Mouse (Mus musculus) kidney, postnatal 0 days (tissue): ENCODE results near the gene Cttnbp2. TPM values are rescaled to one million over a fixed set of nuclear protein-coding genes. Genes with fewer than 3 reads are reported as not detected.
A peak's percentile ranks its signal among the peaks of the same experiment; 100 is the strongest.

Source experiments
- ATAC-seq: fragments of 200-750 bp; cut with Nextera tagmentation; replicated peaks from 2 replicates; pipeline ENCODE4 v1.8.0; 2017; ENCODE audit warnings: low read depth, moderate number of reproducible peaks, moderate TSS enrichment, moderate library complexity; ENCODE audit not compliant: low FRiP score
- DNase-seq: peaks from one replicate; pipeline ENCODE4 v3.0.0-alpha.2; 2016; ENCODE audit warnings: low spot score
- H3K27ac ChIP-seq: fragments of 300-500 bp; sonication (generic); 2 replicates; pipeline ENCODE4 v1.5.1; 2014; ENCODE audit warnings: mild to moderate bottlenecking
- H3K27me3 ChIP-seq: fragments of 300-500 bp; sonication (generic); 2 replicates; pipeline ENCODE4 v1.6.1; 2014; ENCODE audit warnings: low read length, mixed read lengths; ENCODE audit not compliant: insufficient read depth
- H3K36me3 ChIP-seq: fragments of 300-500 bp; sonication (generic); 2 replicates; pipeline ENCODE4 v1.6.1; 2014; ENCODE audit warnings: low read length, mixed read lengths; ENCODE audit not compliant: insufficient read depth
- H3K4me1 ChIP-seq: fragments of 300-500 bp; sonication (generic); replicated peaks from 2 replicates; pipeline ENCODE4 v1.6.1; 2014; ENCODE audit warnings: antibody characterized with exemption, low read length, mixed read lengths; ENCODE audit not compliant: insufficient read depth
- H3K4me2 ChIP-seq: fragments of 300-500 bp; sonication (generic); 2 replicates; pipeline ENCODE4 v1.6.1; 2014; ENCODE audit warnings: mild to moderate bottlenecking, low read length, moderate library complexity, mixed read lengths
- H3K4me3 ChIP-seq: fragments of 300-500 bp; sonication (generic); replicated peaks from 2 replicates; pipeline ENCODE4 v1.5.1; 2014; ENCODE audit warnings: low read depth, low read length
- H3K9ac ChIP-seq: fragments of 300-500 bp; sonication (generic); 2 replicates; pipeline ENCODE4 v1.6.1; 2014; ENCODE audit warnings: low read depth, low read length
- H3K9me3 ChIP-seq: fragments of 300-500 bp; sonication (generic); replicated peaks from 2 replicates; pipeline ENCODE4 v1.6.1; 2016; ENCODE audit warnings: low read length, inconsistent platforms, mixed read lengths
- CTCF ChIP-seq: IDR thresholded peaks from 2 replicates; pipeline ENCODE4 v1.5.1; 2016; ENCODE audit warnings: antibody characterized with exemption, low read depth, mild to moderate bottlenecking, moderate library complexity
- WGBS: fragments of 180-500 bp; shearing (Covaris S2); extraction: QIAGEN DNeasy Blood & Tissue Kit; methylation state at CpG from one replicate; pipeline ENCODE4 v1.1.7; 2014; 5-methylcytosine and 5-hydroxymethylcytosine counted together
- polyA plus RNA-seq: library from polyadenylated mRNA; unstranded; fragments of >200 nt; fragmentation: Nextera tagmentation; extraction: Ambion mirVana; gene quantifications from 2 replicates; pipeline ENCODE4 v1.2.1, GENCODE M21; 2015

The Cttnbp2 gene
- polyA plus RNA-seq, 1 experiment from 2014 or later, result 14.3 TPM

GRCm38 (mm10) chr6:18517626-18518025 is 3.0 kb upstream of the Cttnbp2 start:
- Histone ChIP-seq H3K4me2 (no peak overlapping the region), H3K9me3 (no peaks in the 10 kb centered on the region), H3K36me3 (no peaks in the 10 kb centered on the region), H3K27me3 (no peaks in the 10 kb centered on the region), H3K9ac (no peak overlapping the region), H3K4me3 (no peak overlapping the region), H3K27ac (no peak overlapping the region), H3K4me1 (no peaks in the 10 kb centered on the region; the same call in 1 of the 2 replicates)
- TF ChIP-seq CTCF, result no peak
- no peak for DNase-seq
- WGBS, result 76% methylated on average over 2 of the region's 2 CpGs
- no peak for ATAC-seq

GRCm38 (mm10) chr6:18513611-18514473 is 801 bp downstream of the Cttnbp2 start:
- DNase-seq (peak; percentile 48), ATAC-seq (peak; percentile 80)
- WGBS, result under 1% methylated on average over 27 of the region's 28 CpGs
- peak overlapping the region; percentile 79 for H3K9ac ChIP-seq
- no peaks in the 10 kb centered on the region for H3K9me3 ChIP-seq
- H3K36me3 ChIP-seq, result no peaks in the 10 kb centered on the region
- H3K4me1 ChIP-seq, result no peaks in the 10 kb centered on the region; the same call in 1 of the 2 replicates
- peak overlapping the region; percentile 60; the same call in 1 of the 2 replicates for H3K27ac ChIP-seq
- peak overlapping the region; percentile 96 for H3K4me2 ChIP-seq
- H3K4me3 ChIP-seq, result peak overlapping the region; percentile 88
- H3K27me3 ChIP-seq, result no peaks in the 10 kb centered on the region
- TF ChIP-seq CTCF, result peak; percentile 25; the same call in 1 of the 2 replicates

GRCm38 (mm10) chr6:18511886-18512285 is 2.8 kb downstream of the Cttnbp2 start:
- ATAC-seq, result no peak
- no peak overlapping the region for H3K27ac ChIP-seq
- H3K4me3 ChIP-seq, result no peak overlapping the region
- H3K4me1 ChIP-seq, result no peaks in the 10 kb centered on the region; the same call in 1 of the 2 replicates
- 54% methylated on average over 6 of the region's 6 CpGs for WGBS
- no peak overlapping the region for H3K9ac ChIP-seq
- no peaks in the 10 kb centered on the region for H3K27me3 ChIP-seq
- no peak overlapping the region for H3K4me2 ChIP-seq
- no peaks in the 10 kb centered on the region for H3K36me3 ChIP-seq
- no peaks in the 10 kb centered on the region for H3K9me3 ChIP-seq
- DNase-seq, result peak; percentile 27
- TF ChIP-seq CTCF, result no peak

GRCm38 (mm10) chr6:18508036-18508435 is 6.6 kb downstream of the Cttnbp2 start:
- H3K4me2 ChIP-seq, result no peak overlapping the region
- H3K9ac ChIP-seq, result no peak overlapping the region
- no peaks in the 10 kb centered on the region for H3K27me3 ChIP-seq
- H3K36me3 ChIP-seq, result no peaks in the 10 kb centered on the region
- no peak overlapping the region for H3K4me3 ChIP-seq
- H3K9me3 ChIP-seq, result no peaks in the 10 kb centered on the region
- no peak for DNase-seq
- TF ChIP-seq CTCF, result no peak
- H3K27ac ChIP-seq, result no peak overlapping the region
- ATAC-seq, result no peak
- no peaks in the 10 kb centered on the region; the same call in 1 of the 2 replicates for H3K4me1 ChIP-seq
- 41% methylated on average over 2 of the region's 2 CpGs for WGBS

GRCm38 (mm10) chr6:18499833-18500232 is 14.8 kb downstream of the Cttnbp2 start:
- no peak overlapping the region for H3K27ac ChIP-seq
- no peaks in the 10 kb centered on the region for H3K9me3 ChIP-seq
- DNase-seq, result no peak
- H3K4me1 ChIP-seq, result no peaks in the 10 kb centered on the region
- no peak overlapping the region for H3K9ac ChIP-seq
- no peaks in the 10 kb centered on the region for H3K27me3 ChIP-seq
- no peak for TF ChIP-seq CTCF
- 0 out of 2 replicates have a peak, but pooled peaks cover 2% of the 10 kb centered on the region for H3K36me3 ChIP-seq
- no peak overlapping the region for H3K4me3 ChIP-seq
- H3K4me2 ChIP-seq, result no peak overlapping the region
- ATAC-seq, result no peak
- 66% methylated on average over 5 of the region's 5 CpGs for WGBS

GRCm38 (mm10) chr6:18492977-18493376 is 21.7 kb downstream of the Cttnbp2 start:
- WGBS, result 78% methylated on average over 1 of the region's 1 CpGs
- H3K36me3 ChIP-seq, result 0 out of 2 replicates have a peak, but pooled peaks cover 2% of the 10 kb centered on the region
- H3K27ac ChIP-seq, result no peak overlapping the region
- no peak for TF ChIP-seq CTCF
- no peaks in the 10 kb centered on the region for H3K27me3 ChIP-seq
- H3K4me2 ChIP-seq, result no peak overlapping the region
- ATAC-seq (no peak), DNase-seq (no peak)
- H3K4me1 ChIP-seq, result no peaks in the 10 kb centered on the region
- H3K9ac ChIP-seq, result no peak overlapping the region
- H3K4me3 ChIP-seq, result no peak overlapping the region
- H3K9me3 ChIP-seq, result no peaks in the 10 kb centered on the region
